Mouse (Mus musculus) C2C12 (cell line): ENCODE results near the gene Bcl9l. TPM values are rescaled to one million over a fixed set of nuclear protein-coding genes. Genes with fewer than 3 reads are reported as not detected.

Experiments
- H3K27me3 ChIP-seq: one replicate; pipeline ENCODE4 v1.6.1; 2011; ENCODE audit not compliant: control insufficient read depth, insufficient read depth, insufficient read length
- H3K36me3 ChIP-seq: one replicate; pipeline ENCODE4 v1.6.1; 2011; ENCODE audit not compliant: control insufficient read depth, insufficient read depth
- H3K4me3 ChIP-seq: one replicate; pipeline ENCODE4 v1.5.1; 2011; ENCODE audit warnings: mild to moderate bottlenecking, control low read depth; ENCODE audit not compliant: poor library complexity, insufficient read depth, severe bottlenecking
- H3K79me2 ChIP-seq: one replicate; pipeline ENCODE4 v1.6.1; 2011; ENCODE audit not compliant: control insufficient read depth, insufficient read depth
- H3K79me3 ChIP-seq: one replicate; pipeline ENCODE4 v1.6.1; 2011; ENCODE audit warnings: low read depth, control low read depth
- H3ac ChIP-seq: one replicate; pipeline ENCODE3; 2011; ENCODE audit warnings: low read depth; ENCODE audit not compliant: control insufficient read depth, insufficient read length
- CEBPB ChIP-seq: IDR thresholded peaks from one replicate; pipeline ENCODE4 v1.6.1; 2011; ENCODE audit warnings: low read depth, mild to moderate bottlenecking, control low read depth, moderate library complexity
- CTCF ChIP-seq: IDR thresholded peaks from one replicate; pipeline ENCODE4 v1.5.1; 2011; ENCODE audit not compliant: control insufficient read depth, insufficient read depth, insufficient read length
- FOSL1 ChIP-seq: IDR thresholded peaks from one replicate; pipeline ENCODE4 v1.8.0; 2011; ENCODE audit warnings: mild to moderate bottlenecking, low read length; ENCODE audit not compliant: poor library complexity, insufficient read depth, severe bottlenecking
- MAX ChIP-seq: IDR thresholded peaks from one replicate; pipeline ENCODE4 v1.6.1; 2011; ENCODE audit warnings: mild to moderate bottlenecking, control low read depth
- MYOD1 ChIP-seq: IDR thresholded peaks from one replicate; pipeline ENCODE4 v1.6.1; 2011; ENCODE audit warnings: low read depth; ENCODE audit not compliant: control insufficient read depth, insufficient read length
- MYOG ChIP-seq: IDR thresholded peaks from one replicate; pipeline ENCODE4 v1.6.1; 2011; ENCODE audit not compliant: control insufficient read depth, insufficient read length; ENCODE audit errors: extremely low read depth
- USF1 ChIP-seq: IDR thresholded peaks from one replicate; pipeline ENCODE4 v1.6.1; 2011; ENCODE audit warnings: low read depth, mild to moderate bottlenecking, control low read depth, moderate library complexity
- polyA plus RNA-seq: library from polyadenylated mRNA; unstranded; fragments of >200 nt; fragmentation: generic; extraction: Trizol; gene quantifications from one replicate; pipeline ENCODE4 v1.2.1, GENCODE M21; 2012; ENCODE audit warnings: missing spikeins

Bcl9l gene
- polyA plus RNA-seq, 1 experiment: 31.4 TPM

DNA sequence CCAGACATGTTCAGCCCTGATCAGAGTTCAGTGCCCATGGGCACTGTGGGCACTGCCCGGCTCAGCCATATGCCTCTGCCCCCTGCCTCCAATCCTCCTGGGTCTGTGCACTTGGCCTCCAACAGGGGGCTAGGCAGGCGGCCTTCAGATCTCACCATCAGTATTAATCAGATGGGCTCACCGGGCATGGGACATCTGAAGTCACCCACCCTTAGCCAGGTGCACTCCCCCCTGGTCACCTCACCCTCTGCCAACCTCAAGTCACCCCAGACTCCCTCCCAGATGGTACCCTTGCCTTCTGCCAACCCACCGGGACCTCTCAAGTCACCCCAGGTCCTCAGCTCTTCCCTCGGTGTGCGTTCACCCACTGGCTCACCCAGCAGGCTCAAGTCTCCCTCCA lies 24.7 kb downstream of the Bcl9l start:
- no peak overlapping the region for H3ac ChIP-seq

DNA sequence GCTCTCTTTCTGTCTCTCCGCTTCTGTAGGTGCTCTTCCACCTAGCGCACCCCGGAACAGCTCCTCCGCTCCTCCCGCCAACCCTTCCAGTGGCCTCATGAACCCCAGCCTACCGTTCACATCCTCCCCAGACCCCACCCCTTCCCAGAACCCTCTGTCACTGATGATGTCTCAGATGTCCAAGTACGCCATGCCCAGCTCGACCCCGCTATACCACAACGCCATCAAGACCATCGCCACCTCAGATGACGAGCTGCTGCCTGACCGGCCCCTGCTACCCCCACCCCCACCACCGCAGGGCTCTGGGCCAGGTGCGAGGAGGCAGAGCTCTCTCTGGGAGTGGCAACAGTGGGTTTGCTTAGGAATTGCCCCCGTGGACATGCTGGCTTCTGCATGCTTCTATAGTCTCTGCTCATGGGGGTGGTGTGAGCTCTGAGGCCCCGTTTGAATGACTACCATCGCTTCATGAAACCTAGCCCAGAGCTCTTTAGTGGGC lies 25.5 kb downstream of the Bcl9l start:
- TF ChIP-seq CTCF: no peak
- TF ChIP-seq MAX: no peak
- TF ChIP-seq MYOG: no peak
- TF ChIP-seq MYOD1: no peak
- Histone ChIP-seq H3K27me3 (no peaks in the 10 kb centered on the region), H3K79me2 (peaks cover 25% of the 10 kb centered on the region), H3K4me3 (no peak overlapping the region), H3K79me3 (peaks cover 14% of the 10 kb centered on the region), H3K36me3 (peaks cover 49% of the 10 kb centered on the region), H3ac (no peak overlapping the region)

More for the DNA sequence above, 24.7 kb downstream of the Bcl9l start:
- H3K27me3 ChIP-seq: no peaks in the 10 kb centered on the region
- no peak overlapping the region for H3K4me3 ChIP-seq
- H3K79me2 ChIP-seq: peaks cover 34% of the 10 kb centered on the region
- peaks cover 21% of the 10 kb centered on the region for H3K79me3 ChIP-seq
- TF ChIP-seq MYOG: no peak
- no peak for TF ChIP-seq FOSL1
- TF ChIP-seq CTCF: no peak
- TF ChIP-seq MYOD1: no peak
- no peak for TF ChIP-seq MAX
- no peak for TF ChIP-seq USF1
- TF ChIP-seq CEBPB: no peak
- H3K36me3 ChIP-seq: peaks cover 57% of the 10 kb centered on the region

DNA sequence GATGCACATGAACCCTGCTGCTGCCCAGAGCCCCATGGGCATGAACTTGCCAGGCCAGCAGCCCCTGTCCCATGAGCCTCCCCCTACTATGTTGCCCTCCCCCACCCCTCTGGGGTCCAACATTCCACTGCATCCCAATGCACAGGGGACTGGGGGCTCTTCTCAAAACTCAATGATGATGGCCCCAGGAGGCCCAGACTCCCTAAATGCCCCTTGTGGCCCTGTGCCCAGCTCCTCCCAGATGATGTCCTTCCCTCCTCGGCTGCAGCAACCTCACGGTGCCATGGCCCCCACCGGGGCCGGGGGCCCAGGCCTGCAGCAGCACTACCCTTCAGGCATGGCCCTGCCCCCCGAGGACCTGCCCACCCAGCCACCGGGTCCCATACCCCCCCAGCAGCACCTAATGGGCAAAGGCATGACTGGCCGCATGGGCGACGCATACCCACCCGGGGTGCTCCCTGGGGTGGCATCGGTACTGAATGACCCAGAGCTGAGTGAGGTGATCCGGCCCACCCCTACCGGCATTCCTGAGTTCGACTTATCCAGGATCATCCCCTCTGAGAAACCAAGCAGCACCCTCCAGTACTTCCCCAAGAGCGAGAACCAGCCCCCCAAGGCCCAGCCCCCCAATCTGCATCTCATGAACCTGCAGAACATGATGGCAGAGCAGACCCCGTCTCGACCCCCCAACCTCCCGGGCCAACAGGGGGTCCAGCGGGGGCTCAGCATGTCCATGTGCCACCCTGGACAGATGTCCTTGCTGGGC lies 26.3 kb downstream of the Bcl9l start:
- peaks cover 18% of the 10 kb centered on the region for H3K79me2 ChIP-seq
- no peak for TF ChIP-seq FOSL1
- TF ChIP-seq MYOG: no peak
- no peak for TF ChIP-seq CEBPB
- TF ChIP-seq MAX: no peak
- TF ChIP-seq USF1: no peak
- no peak for TF ChIP-seq CTCF
- no peak for TF ChIP-seq MYOD1
- H3ac ChIP-seq: no peak overlapping the region
- peaks cover 42% of the 10 kb centered on the region for H3K36me3 ChIP-seq
- no peak overlapping the region for H3K4me3 ChIP-seq
- H3K79me3 ChIP-seq: peaks cover 8% of the 10 kb centered on the region
- H3K27me3 ChIP-seq: no peaks in the 10 kb centered on the region

DNA sequence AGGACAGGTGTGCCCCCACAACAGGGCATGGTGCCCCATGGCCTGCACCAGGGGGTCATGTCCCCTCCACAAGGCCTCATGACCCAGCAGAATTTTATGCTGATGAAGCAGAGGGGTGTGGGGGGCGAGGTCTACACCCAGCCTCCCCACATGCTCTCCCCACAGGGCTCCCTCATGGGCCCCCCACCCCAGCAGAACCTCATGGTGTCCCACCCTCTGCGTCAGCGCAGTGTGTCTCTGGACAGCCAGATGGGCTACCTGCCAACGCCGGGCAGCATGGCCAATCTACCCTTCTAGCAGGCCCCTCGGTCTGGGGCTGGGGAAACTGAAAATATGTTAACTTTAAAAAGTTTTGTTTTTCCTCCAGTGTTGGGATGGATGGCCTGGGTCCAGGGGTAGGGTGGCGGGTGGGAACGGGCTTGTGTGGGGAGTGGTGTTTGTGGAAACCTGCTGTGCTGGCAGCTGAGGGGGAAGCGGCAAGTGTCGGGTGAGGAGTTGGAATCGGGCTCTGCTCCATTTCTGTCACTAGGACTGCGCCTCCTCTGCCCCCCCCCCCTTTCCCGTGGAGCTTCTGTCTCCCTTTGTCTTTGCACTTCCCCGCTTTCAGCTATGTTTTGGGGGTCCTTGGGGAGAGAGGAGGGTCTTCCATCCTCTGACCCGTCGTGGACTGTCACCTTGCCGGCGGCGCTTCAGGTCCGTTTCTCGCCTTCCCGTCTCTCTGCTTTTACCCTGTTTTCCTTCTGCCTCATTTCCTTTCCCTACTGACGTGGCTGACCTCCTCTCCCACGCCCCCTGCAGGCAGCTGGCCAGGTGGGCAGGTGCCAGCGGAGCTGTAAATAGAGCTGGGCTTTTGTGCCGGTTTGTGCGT lies 27.1 kb downstream of the Bcl9l start:
- Histone ChIP-seq H3K79me3 (no peaks in the 10 kb centered on the region), H3K79me2 (peaks cover 10% of the 10 kb centered on the region), H3K36me3 (peaks cover 33% of the 10 kb centered on the region), H3K27me3 (no peaks in the 10 kb centered on the region), H3ac (no peak overlapping the region), H3K4me3 (no peak overlapping the region)
- TF ChIP-seq CTCF (peak; percentile 21), MAX (no peak)

DNA sequence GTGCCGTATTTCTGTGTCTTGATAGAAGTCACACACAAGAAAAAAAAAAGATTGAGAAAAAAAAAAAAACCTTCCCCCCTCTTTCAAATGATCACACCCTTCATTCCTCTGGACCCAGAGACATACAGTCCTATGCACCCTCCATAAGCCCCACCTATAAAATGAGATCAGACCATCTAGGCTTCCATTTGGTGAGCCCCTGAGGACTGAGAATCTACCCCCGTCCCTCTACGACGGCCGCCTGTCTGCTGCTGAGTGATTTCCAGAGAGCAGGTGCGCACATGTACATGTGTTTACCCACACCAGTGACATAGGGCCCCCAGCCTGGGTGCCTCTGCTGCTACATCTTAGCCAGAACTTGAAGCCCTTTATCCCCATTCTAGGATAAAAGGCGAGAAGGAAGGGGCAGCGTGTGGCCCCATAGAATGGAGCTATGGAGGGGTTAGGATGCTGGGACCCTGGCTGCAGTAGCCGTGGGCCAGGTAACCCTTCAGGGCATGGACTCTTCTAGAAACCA lies 27.8 kb downstream of the Bcl9l start:
- Histone ChIP-seq H3K4me3 (no peak overlapping the region), H3K27me3 (no peaks in the 10 kb centered on the region), H3K79me2 (peaks cover 3% of the 10 kb centered on the region), H3K36me3 (peaks cover 26% of the 10 kb centered on the region), H3ac (no peak overlapping the region), H3K79me3 (no peaks in the 10 kb centered on the region)
- TF ChIP-seq MAX: no peak
- TF ChIP-seq MYOD1: no peak
- no peak for TF ChIP-seq MYOG
- TF ChIP-seq CEBPB: no peak
- no peak for TF ChIP-seq USF1
- no peak for TF ChIP-seq FOSL1
- TF ChIP-seq CTCF: no peak
